In the genomic region with DNA sequence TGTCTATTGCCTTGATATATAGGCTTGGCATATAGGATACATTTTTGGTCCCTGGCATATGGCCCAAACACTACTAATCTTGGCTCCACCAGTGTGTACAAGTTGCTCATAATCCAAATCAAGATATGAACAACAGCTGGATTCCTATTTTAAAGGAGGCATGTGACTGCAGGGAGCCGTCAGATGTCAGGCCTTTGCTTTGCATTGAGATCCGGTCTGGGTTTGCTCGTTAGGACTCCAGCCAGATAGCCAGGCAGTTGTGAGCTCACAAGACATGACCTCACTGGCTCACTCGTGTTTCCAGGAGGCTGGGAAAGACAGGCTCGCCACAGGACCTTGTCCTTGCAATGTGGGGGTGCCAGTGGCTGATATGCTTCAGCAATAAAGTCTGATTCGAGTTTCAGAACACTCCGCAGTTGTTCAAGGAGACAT, we compare ENCODE assay signal across 11 mouse cellular contexts. TPM values are rescaled to one million over a fixed set of nuclear protein-coding genes. Genes with fewer than 3 reads are reported as not detected.
A peak's percentile ranks its signal among the peaks of the same experiment; 100 is the strongest.
DNase-seq lines count a peak whose midpoint lies in the region; ATAC-seq and TF ChIP-seq lines count a peak whose summit lies in the region.
"Had no signal": no experiment of that assay in that cellular context is flagged by ENCODE, and none has a peak within 500 bp of the region (broad histone marks: within the 10 kb centered on the region; RNA-seq: fewer than 3 reads in every experiment).

No protein-coding gene starts in this region.

- no peaks in the 10 kb centered on the region for H3K27me3 ChIP-seq in heart, embryonic 16.5 days (ENCODE audit: control insufficient read depth, insufficient read depth, low read length)

- H3K9ac ChIP-seq in heart, embryonic 16.5 days (ENCODE audit: low read length): no peak overlapping the region
- H3K9ac ChIP-seq: forebrain, postnatal 0 days had no signal

- peaks cover 18% of the 10 kb centered on the region for H3K4me1 ChIP-seq in heart, embryonic 16.5 days (ENCODE audit: control insufficient read depth, insufficient read depth, low read length)

- H3K27ac ChIP-seq in left cerebral cortex, adult 2 months: peak overlapping the region; percentile 69; the same call in 1 of the 2 replicates
- H3K27ac ChIP-seq in heart, embryonic 16.5 days (ENCODE audit: low read length): peak overlapping the region; percentile 75
- H3K27ac ChIP-seq: layer of hippocampus, adult 2 months had no signal

- no peak for DNase-seq in left cerebral cortex, adult 2 months (ENCODE audit: extremely low spot score in 1 of 2, low spot score in 2 of 2)
- DNase-seq in left cerebral cortex, adult 8-10 months (ENCODE audit: low spot score in 2 of 2): no peak
- DNase-seq in adrenal gland, adult 8-10 months: peak; percentile 49
- DNase-seq in retina, embryonic 14.5 days (ENCODE audit: low spot score): peak; percentile 39
- DNase-seq in left cerebral cortex, postnatal 4 days: no peak
- DNase-seq in urinary bladder, postnatal 4 days (ENCODE audit: low spot score in 2 of 2): no peak
- DNase-seq: cerebellum, adult 2 months; forebrain, postnatal 0 days; lung, postnatal 10 days had no signal

- 31% methylated on average over 7 of the region's 7 CpGs for WGBS in heart, embryonic 16.5 days

- H3K36me3 ChIP-seq in heart, embryonic 16.5 days (ENCODE audit: control insufficient read depth, insufficient read depth): no peaks in the 10 kb centered on the region

- ATAC-seq in heart, embryonic 16.5 days (replicated peaks; ENCODE audit: extremely low read depth, insufficient read depth, low FRiP score): peak; percentile 47
- ATAC-seq: forebrain, postnatal 0 days had no signal

- intact Hi-C loops in left cerebral cortex, adult 2 months (cut with DNase I): loop anchor here (2.0 kb wide), 1 partner anchor 45 kb away; a partner anchor contains a TSS
- intact Hi-C loops in left cerebral cortex, postnatal 4 days (cut with DNase I): no loop called here

- no peak for TF ChIP-seq CTCF in left cerebral cortex, adult 2 months (IDR thresholded peaks at IDR 0.05)

- no peaks in the 10 kb centered on the region for H3K9me3 ChIP-seq in heart, embryonic 16.5 days (replicated peaks; ENCODE audit: control insufficient read depth, low read length)

- no peak overlapping the region for H3K4me3 ChIP-seq in left cerebral cortex, adult 2 months
- no peak overlapping the region for H3K4me3 ChIP-seq in heart, embryonic 16.5 days (ENCODE audit: low read length)
- H3K4me3 ChIP-seq: layer of hippocampus, adult 2 months had no signal

- no peak overlapping the region for H3K4me2 ChIP-seq in heart, embryonic 16.5 days (ENCODE audit: low read depth, low read length)

RNA-seq across cellular contexts. Expression of a gene that starts 44.2 kb away (rescaled TPM):
- 10 to 100 TPM; 87.0 to 90.4 TPM for total RNA-seq in left cerebral cortex, adult 2 months (2021)
- 10 to 100 TPM; 83.8 to 90.6 (median 86.9) TPM for total RNA-seq in left cerebral cortex, adult 8-10 months (2022)
- total RNA-seq in adrenal gland, adult 8-10 months (2022): 10 to 100 TPM; 78.4 to 95.1 (median 87.9) TPM
- polyA plus RNA-seq in heart, embryonic 16.5 days (2015; fragmentation: Nextera tagmentation; extraction: Ambion mirVana): 37.2 and 38.8 TPM in 2 replicates
- total RNA-seq in left cerebral cortex, postnatal 4 days (2021): 10 to 100 TPM; 88.1 to 92.9 TPM

RNA-seq across cellular contexts. Expression of a gene that starts 45.0 kb away (rescaled TPM):
- total RNA-seq in left cerebral cortex, adult 2 months (2021): 10 to 100 TPM; 53.3 to 57.9 TPM
- total RNA-seq in left cerebral cortex, adult 8-10 months (2022): 10 to 100 TPM; 58.0 to 65.7 (median 61.2) TPM
- total RNA-seq in adrenal gland, adult 8-10 months (2022): 10 to 100 TPM; 23.6 to 25.1 (median 24.0) TPM
- polyA plus RNA-seq in heart, embryonic 16.5 days (2015; fragmentation: Nextera tagmentation; extraction: Ambion mirVana): 32.5 and 38.0 TPM in 2 replicates
- 10 to 100 TPM; 31.5 to 31.6 TPM for total RNA-seq in left cerebral cortex, postnatal 4 days (2021)

Comparison
In these comparisons a context has a peak if more than half of its experiments do, and no peak if none do; other contexts are left out.
1. DNase-seq: peak in adrenal gland, adult 8-10 months (single experiment) and retina, embryonic 14.5 days (single experiment); none in left cerebral cortex, adult 2 months (0 of 2), left cerebral cortex, adult 8-10 months (0 of 2), left cerebral cortex, postnatal 4 days (single experiment) and urinary bladder, postnatal 4 days (0 of 2).